Mouse (Mus musculus) CH12.LX (cell line): ENCODE measurements around the gene Syt2. TPM values are rescaled to one million over a fixed set of nuclear protein-coding genes. Genes with fewer than 3 reads are reported as not detected.

ENCODE experiments used
- DNase-seq: peaks from one replicate; pipeline ENCODE4 v3.0.0-alpha.2; 2013; ENCODE audit errors: extremely low read depth
- H3K27ac ChIP-seq: 2 replicates; pipeline ENCODE4 v1.5.1; 2012; ENCODE audit warnings: low read depth, mild to moderate bottlenecking, control low read depth, moderate library complexity; ENCODE audit not compliant: insufficient read depth
- H3K27me3 ChIP-seq: replicated peaks from 2 replicates; pipeline ENCODE3; 2012; ENCODE audit warnings: inconsistent platforms
- H3K36me3 ChIP-seq, 2 experiments: replicated peaks in 1 of 2; 2 replicates each; pipeline versions ENCODE3 to v1.6.1; 2012; ENCODE audit warnings: inconsistent platforms in 1 of 2, low read length in 1 of 2, mild to moderate bottlenecking in 1 of 2, mixed read lengths in 1 of 2, moderate library complexity in 1 of 2; ENCODE audit not compliant: control insufficient read depth in 1 of 2, insufficient read depth in 1 of 2
- H3K4me1 ChIP-seq, 2 experiments: 2 replicates each; pipeline ENCODE4 v1.6.1; 2012; ENCODE audit warnings: inconsistent platforms in 1 of 2, moderate library complexity in 1 of 2; ENCODE audit not compliant: insufficient read depth in 2 of 2, control insufficient read depth in 1 of 2
- H3K4me2 ChIP-seq: 2 replicates; pipeline ENCODE4 v1.6.1; 2012; ENCODE audit warnings: low read depth, mild to moderate bottlenecking, control low read depth; ENCODE audit not compliant: poor library complexity, insufficient read depth, severe bottlenecking
- H3K4me3 ChIP-seq, 3 experiments: fragments of 150-350 bp in 1 of 3; sonication (generic) in 1 of 3; replicated peaks in 1 of 3; 2 replicates each; pipeline versions ENCODE3 to v1.5.1; 2011 to 2012; ENCODE audit warnings: low read depth in 2 of 3, low read length in 2 of 3, mild to moderate bottlenecking in 2 of 3, moderate library complexity in 2 of 3, control low read depth in 1 of 3, improper control_type of control experiment in 1 of 3, inconsistent platforms in 1 of 3, mixed read lengths in 1 of 3; ENCODE audit not compliant: poor library complexity in 1 of 3
- H3K79me2 ChIP-seq: replicated peaks from 2 replicates; pipeline ENCODE4 v1.6.1; 2012; ENCODE audit warnings: mild to moderate bottlenecking, moderate library complexity; ENCODE audit not compliant: control insufficient read depth, poor library complexity, insufficient read depth, severe bottlenecking; ENCODE audit errors: extremely low read depth
- H3K9ac ChIP-seq: 2 replicates; pipeline ENCODE4 v1.6.1; 2012; ENCODE audit warnings: low read depth, mild to moderate bottlenecking, control low read depth, moderate library complexity; ENCODE audit not compliant: insufficient read depth
- H3K9me3 ChIP-seq: replicated peaks from 2 replicates; pipeline ENCODE3; 2012; ENCODE audit warnings: low read length, inconsistent platforms, mixed read lengths
- CHD1 ChIP-seq: IDR thresholded peaks from 2 replicates; pipeline ENCODE4 v1.6.1; 2012; ENCODE audit warnings: low read depth, low read length, improper control_type of control experiment, inconsistent platforms
- CHD2 ChIP-seq: IDR thresholded peaks from 2 replicates; pipeline ENCODE4 v1.6.1; 2011; ENCODE audit warnings: low read length, improper control_type of control experiment
- E2F4 ChIP-seq: IDR thresholded peaks from 2 replicates; pipeline ENCODE4 v1.6.1; 2011; ENCODE audit warnings: low read depth, low read length, improper control_type of control experiment; ENCODE audit not compliant: insufficient replicate concordance
- ELF1 ChIP-seq: IDR thresholded peaks from 2 replicates; pipeline ENCODE4 v1.6.1; 2014; ENCODE audit warnings: low read depth, mild to moderate bottlenecking, inconsistent platforms, low read length, improper control_type of control experiment
- EP300 ChIP-seq: IDR thresholded peaks from 2 replicates; pipeline ENCODE4 v1.6.1; 2011; ENCODE audit warnings: low read length, improper control_type of control experiment
- GABPA ChIP-seq: IDR thresholded peaks from 2 replicates; pipeline ENCODE4 v1.6.1; 2012; ENCODE audit warnings: low read depth, low read length, improper control_type of control experiment, inconsistent platforms; ENCODE audit not compliant: insufficient replicate concordance
- HCFC1 ChIP-seq: IDR thresholded peaks from 2 replicates; pipeline ENCODE4 v1.6.1; 2012; ENCODE audit warnings: low read depth, mild to moderate bottlenecking, inconsistent platforms, low read length, improper control_type of control experiment
- JUND ChIP-seq: conservative IDR thresholded peaks from 2 replicates; pipeline ENCODE4 v1.6.1; 2011; ENCODE audit warnings: low read depth, low read length, improper control_type of control experiment
- KAT2A ChIP-seq: IDR thresholded peaks from 2 replicates; pipeline ENCODE4 v1.6.1; 2012; ENCODE audit warnings: low read length, improper control_type of control experiment, inconsistent platforms; ENCODE audit not compliant: insufficient replicate concordance
- MAFK ChIP-seq: IDR thresholded peaks from 2 replicates; pipeline ENCODE4 v1.6.1; 2011; ENCODE audit warnings: low read length, improper control_type of control experiment; ENCODE audit not compliant: insufficient replicate concordance
- MAX ChIP-seq: IDR thresholded peaks from 2 replicates; pipeline ENCODE4 v1.6.1; 2011; ENCODE audit warnings: low read length, improper control_type of control experiment
- MAZ ChIP-seq: IDR thresholded peaks from 2 replicates; pipeline ENCODE4 v1.6.1; 2012; ENCODE audit warnings: low read depth, mild to moderate bottlenecking, inconsistent platforms, low read length, improper control_type of control experiment, moderate library complexity
- MEF2A ChIP-seq: IDR thresholded peaks from 2 replicates; pipeline ENCODE4 v1.6.1; 2014; ENCODE audit warnings: low read depth, mild to moderate bottlenecking, inconsistent platforms, low read length, improper control_type of control experiment, borderline replicate concordance
- MXI1 ChIP-seq: IDR thresholded peaks from 2 replicates; pipeline ENCODE4 v1.6.1; 2011; ENCODE audit warnings: mild to moderate bottlenecking, low read depth, low read length, improper control_type of control experiment
- NELFE ChIP-seq: IDR thresholded peaks from 2 replicates; pipeline ENCODE4 v1.6.1; 2011; ENCODE audit warnings: low read depth, low read length, improper control_type of control experiment
- NRF1 ChIP-seq: IDR thresholded peaks from 2 replicates; pipeline ENCODE4 v1.6.1; 2014; ENCODE audit warnings: low read depth, mild to moderate bottlenecking, inconsistent platforms, low read length, improper control_type of control experiment, moderate library complexity
- PAX5 ChIP-seq: IDR thresholded peaks from 2 replicates; pipeline ENCODE4 v1.6.1; 2012; ENCODE audit warnings: low read length, inconsistent platforms, mixed read lengths
- POLR2A ChIP-seq: IDR thresholded peaks from 2 replicates; pipeline ENCODE4 v1.6.1; 2011; ENCODE audit warnings: low read depth, mild to moderate bottlenecking, improper control_type of control experiment, low read length
- RAD21 ChIP-seq: IDR thresholded peaks from 2 replicates; pipeline ENCODE4 v1.6.1; 2011; ENCODE audit warnings: low read depth, mild to moderate bottlenecking, low read length, improper control_type of control experiment, moderate library complexity
- RCOR1 ChIP-seq: conservative IDR thresholded peaks from 2 replicates; pipeline ENCODE4 v1.6.1; 2012; ENCODE audit warnings: low read depth, mild to moderate bottlenecking, inconsistent platforms, low read length, improper control_type of control experiment
- SIN3A ChIP-seq: IDR thresholded peaks from 2 replicates; pipeline ENCODE4 v1.6.1; 2012; ENCODE audit warnings: low read length, improper control_type of control experiment, inconsistent platforms
- SMC3 ChIP-seq: IDR thresholded peaks from 2 replicates; pipeline ENCODE4 v1.6.1; 2011; ENCODE audit warnings: low read depth, low read length, improper control_type of control experiment
- TCF12 ChIP-seq: IDR thresholded peaks from 2 replicates; pipeline ENCODE4 v1.6.1; 2014; ENCODE audit warnings: low read depth, mild to moderate bottlenecking, inconsistent platforms, low read length, improper control_type of control experiment
- USF1 ChIP-seq: IDR thresholded peaks from 2 replicates; pipeline ENCODE4 v1.6.1; 2014; ENCODE audit warnings: low read depth, mild to moderate bottlenecking, inconsistent platforms, low read length, improper control_type of control experiment
- ZMIZ1 ChIP-seq: IDR thresholded peaks from 2 replicates; pipeline ENCODE4 v1.6.1; 2012; ENCODE audit warnings: low read depth, mild to moderate bottlenecking, inconsistent platforms, low read length, improper control_type of control experiment
- dilution Hi-C: fragments of 300-500 bp; cut with MboI; formaldehyde crosslinking; loops from 2 replicates; pipeline ENCODE4 v1.14.3; 2020; ENCODE audit warnings: low sequenced_read_pairs; ENCODE audit not compliant: extremely low pct_unique_long_range_greater_than_20kb, extremely low pct_ligation_motif_present
- in situ Hi-C: fragments of 300-500 bp; cut with MboI; formaldehyde crosslinking; loops from 3 replicates; pipeline ENCODE4 v1.14.3; 2019; ENCODE audit warnings: low sequenced_read_pairs, low pct_ligation_motif_present, low pct_unique_long_range_greater_than_20kb, mixed read lengths
- polyA plus RNA-seq: library from polyadenylated mRNA; unstranded; fragments of >175 nt; gene quantifications from 2 replicates; pipeline ENCODE4 v1.2.1, GENCODE M21; 2012; ENCODE audit warnings: low read depth; ENCODE audit not compliant: insufficient read length
- total RNA-seq, 2 experiments: library from RNA; depleted of rRNA; stranded (reverse); fragments of 300-350 nt in 1 of 2; fragments of >200 nt in 1 of 2; gene quantifications; 2 replicates each; pipeline ENCODE4 v1.2.3; 2012 to 2014

Syt2 gene
- total and polyA plus RNA-seq, 3 experiments: not detected

DNA sequence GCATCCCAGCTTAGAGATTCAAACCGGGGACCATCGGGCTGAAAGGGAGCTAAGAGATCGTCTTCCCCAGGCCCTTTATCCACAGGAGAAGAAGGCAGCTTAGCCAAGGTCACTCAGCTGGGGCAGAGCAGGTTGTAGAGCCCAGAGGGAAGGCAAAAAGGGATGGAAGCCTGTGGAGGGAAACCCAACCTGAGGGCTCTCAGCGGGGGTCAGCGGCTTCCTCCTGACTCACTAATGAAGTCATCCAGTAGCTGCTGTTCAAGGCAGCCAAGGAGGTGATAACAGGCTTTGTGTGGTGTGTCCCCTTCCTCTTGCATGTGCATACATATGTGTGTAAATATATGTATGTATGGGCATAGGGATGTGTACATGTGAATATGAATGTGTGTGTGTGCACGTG is 54.7 kb downstream of the Syt2 start:
- dilution Hi-C loops: no loop called here
- no peaks in the 10 kb centered on the region for H3K79me2 ChIP-seq
- in situ Hi-C loops: no loop called here
- no peaks in the 10 kb centered on the region for H3K9me3 ChIP-seq
- H3K27me3 ChIP-seq: peaks cover 98% of the 10 kb centered on the region
- TF ChIP-seq SIN3A (no peak), HCFC1 (no peak), PAX5 (no peak), GABPA (no peak), MAX (no peak), MAZ (no peak), POLR2A (no peak)
- H3K36me3 ChIP-seq: no peaks in the 10 kb centered on the region
- H3K4me1 ChIP-seq: peaks cover 7 to 10% of the 10 kb centered on the region in 2 experiments
- H3K4me3 ChIP-seq: no peak overlapping the region
- no peak for DNase-seq
- no peak overlapping the region for H3K9ac ChIP-seq
- H3K27ac ChIP-seq: no peak overlapping the region
- H3K4me2 ChIP-seq: no peak overlapping the region

DNA sequence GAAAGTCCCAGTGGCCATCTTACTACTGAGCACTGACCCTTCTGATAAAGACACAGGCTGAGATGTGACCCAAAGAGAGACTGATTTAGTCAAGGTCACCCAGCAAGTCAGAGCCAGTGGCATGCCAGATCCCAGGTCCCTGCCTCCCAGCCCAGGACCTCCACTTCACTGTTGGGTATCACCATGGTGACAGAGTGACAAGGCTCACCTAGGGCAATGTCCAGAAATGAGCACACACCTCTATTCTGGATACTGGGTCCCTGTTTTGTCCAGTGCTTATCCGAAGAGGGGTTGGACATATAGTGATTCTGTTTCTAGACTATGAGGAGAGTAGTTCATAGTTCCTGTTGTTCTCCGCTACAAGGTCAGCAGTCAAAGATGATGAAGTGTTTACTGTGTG is 56.8 kb downstream of the Syt2 start:
- H3K9me3 ChIP-seq: no peaks in the 10 kb centered on the region
- H3K9ac ChIP-seq: no peak overlapping the region
- no peak overlapping the region for H3K27ac ChIP-seq
- DNase-seq: no peak
- no peak overlapping the region for H3K4me2 ChIP-seq
- H3K4me3 ChIP-seq: no peak overlapping the region
- peaks cover 97% of the 10 kb centered on the region for H3K27me3 ChIP-seq
- dilution Hi-C loops (no loop called here), in situ Hi-C loops (no loop called here)
- no peaks in the 10 kb centered on the region for H3K79me2 ChIP-seq
- H3K36me3 ChIP-seq: no peaks in the 10 kb centered on the region
- TF ChIP-seq MAFK (no peak), JUND (no peak), POLR2A (no peak), EP300 (no peak)
- peaks cover 21 to 30% of the 10 kb centered on the region in 2 experiments for H3K4me1 ChIP-seq

DNA sequence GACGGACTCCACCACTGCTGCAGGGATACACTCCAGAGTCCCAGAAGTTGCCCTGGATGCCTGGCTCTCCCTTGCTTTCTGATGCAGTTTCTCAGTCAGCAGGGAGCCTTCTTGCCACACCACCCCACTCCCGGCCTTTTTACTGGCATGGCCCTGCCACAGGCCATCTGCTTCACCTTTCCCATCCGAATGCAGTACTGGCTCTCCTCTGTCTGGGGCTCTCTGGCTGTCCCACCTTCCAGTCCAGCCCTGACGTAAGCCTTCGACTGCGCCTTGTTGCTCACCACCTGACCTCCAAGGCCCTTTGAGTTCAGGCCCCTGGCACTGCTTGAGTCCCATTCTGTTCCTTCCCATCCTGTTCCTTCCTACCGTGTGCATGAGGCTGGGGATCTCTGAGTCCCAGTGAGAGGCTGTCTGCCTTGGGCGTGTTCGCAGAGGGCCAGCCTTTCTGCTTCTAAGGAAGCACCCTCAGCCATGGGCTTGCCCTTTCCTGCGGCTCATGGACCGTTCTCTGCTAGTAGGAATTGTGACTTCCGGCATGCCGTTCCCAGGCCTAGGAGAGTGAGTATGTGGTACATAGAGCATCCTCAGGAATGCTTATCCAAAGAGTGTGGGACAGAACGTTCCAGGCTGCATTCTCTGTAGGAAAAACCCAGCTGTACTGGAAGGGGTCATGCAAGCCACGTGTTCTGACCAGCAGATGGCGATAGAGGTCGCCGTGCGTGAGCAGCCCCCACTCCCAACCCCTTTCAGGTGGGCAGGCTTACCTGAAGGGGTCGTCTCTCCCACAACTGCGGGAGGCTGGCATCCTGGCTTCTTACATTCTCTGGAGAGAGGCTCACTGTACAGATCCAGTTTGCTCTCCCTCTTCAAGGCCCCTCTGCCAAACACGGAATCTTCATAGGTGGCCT is 58.2 kb downstream of the Syt2 start:
- Histone ChIP-seq H3K79me2 (no peaks in the 10 kb centered on the region), H3K4me2 (no peak overlapping the region), H3K9ac (no peak overlapping the region), H3K36me3 (no peaks in the 10 kb centered on the region), H3K27ac (no peak overlapping the region), H3K4me3 (no peak overlapping the region), H3K27me3 (peaks cover 97% of the 10 kb centered on the region), H3K9me3 (no peaks in the 10 kb centered on the region), H3K4me1 (peaks cover 19 to 39% of the 10 kb centered on the region in 2 experiments)
- DNase-seq: no peak
- dilution Hi-C loops (no loop called here), in situ Hi-C loops (no loop called here)
- TF ChIP-seq KAT2A (no peak), ELF1 (no peak), GABPA (no peak), CHD1 (no peak), MAX (peak; percentile 91), MEF2A (no peak), RAD21 (peak; percentile 55), TCF12 (no peak), CHD2 (no peak), NRF1 (no peak), SMC3 (peak; percentile 74), NELFE (no peak), ZMIZ1 (no peak), EP300 (no peak), SIN3A (no peak), USF1 (no peak), E2F4 (no peak), RCOR1 (no peak), MAFK (no peak), MXI1 (no peak)
